Mouse (Mus musculus) ES-E14 (cell line): ENCODE results near the gene Wnt1.
"Not testable (repeated sequence)": the region's sequence is repeated elsewhere in the genome, so short reads cannot be mapped to it uniquely, and the experiment has no call there.

Experiments
- CHD2 ChIP-seq: IDR thresholded peaks from 2 replicates; pipeline ENCODE4 v1.6.1; 2014; ENCODE audit warnings: mild to moderate bottlenecking, low read depth, low read length, inconsistent platforms
- HCFC1 ChIP-seq: IDR thresholded peaks from 2 replicates; pipeline ENCODE4 v1.6.1; 2012; ENCODE audit warnings: low read length, inconsistent platforms, borderline replicate concordance; ENCODE audit not compliant: insufficient read depth
- MAFK ChIP-seq: IDR thresholded peaks from 2 replicates; pipeline ENCODE4 v1.6.1; 2014; ENCODE audit warnings: mild to moderate bottlenecking, low read depth, low read length, inconsistent platforms; ENCODE audit not compliant: insufficient read depth
- ZC3H11A ChIP-seq: IDR thresholded peaks from 2 replicates; pipeline ENCODE4 v1.6.1; 2012; ENCODE audit warnings: low read depth, mild to moderate bottlenecking, inconsistent platforms, low read length, borderline replicate concordance

GRCm38 (mm10) chr15:98743863-98744262 lies 45.8 kb upstream of the Wnt1 start:
- not testable (repeated sequence) for TF ChIP-seq CHD2, MAFK, HCFC1, ZC3H11A
